Mouse (Mus musculus) embryonic stem cell, embryonic (primary cell): ENCODE measurements around the gene Plcd1.

Experiments used
- CTCF ChIA-PET, 4 experiments: fragments of 300-600 bp in 2 of 4; fragments of 350-600 bp in 2 of 4; sonication (Branson Sonifier 250); formaldehyde crosslinking; loops; one replicate each; lab custom pipeline; 2022; ENCODE audit warnings: inconsistent platforms in 2 of 4; lab: Charles Lee
- POLR2A ChIA-PET, 4 experiments: fragments of 300-600 bp in 2 of 4; fragments of 350-600 bp in 2 of 4; sonication (Branson Sonifier 250); formaldehyde crosslinking; loops; one replicate each; lab custom pipeline; 2022; ENCODE audit warnings: antibody characterized with exemption in 4 of 4, inconsistent platforms in 1 of 4; lab: Charles Lee

The Plcd1 gene

GRCm38 (mm10) chr9:119100177-119100898 is 7.0 kb upstream of the Plcd1 start:
- ChIA-PET CTCF (interaction anchor here in 1 of 4 experiments (0.9 kb wide), 1 partner anchor 185 kb away, joined by 3 read pairs; no protein-coding TSS in a partner anchor), POLR2A (interaction anchor here in 1 of 4 experiments (0.6 to 0.7 kb wide), 2 partner anchors 17 to 220 kb away, joined by 3 to 4 read pairs; no protein-coding TSS in a partner anchor)

GRCm38 (mm10) chr9:119094462-119095109 is 1.3 kb upstream of the Plcd1 start:
- POLR2A ChIA-PET, result interaction anchor here in 2 of 4 experiments (0.5 to 2.5 kb wide), 3 partner anchors 12 to 345 kb away, joined by 3 to 14 read pairs (median 4); no protein-coding TSS in a partner anchor
- CTCF ChIA-PET, result interaction anchor here in 1 of 4 experiments (1.2 kb wide), 1 partner anchor 174 kb away, joined by 3 read pairs; no protein-coding TSS in a partner anchor

GRCm38 (mm10) chr9:119092473-119093418 is 556 bp downstream of the Plcd1 start:
- ChIA-PET POLR2A (interaction anchor here in 3 of 4 experiments (0.6 to 2.5 kb wide), 12 partner anchors 9 to 919 kb away, joined by 3 to 14 read pairs (median 4); partner anchors contain the start of genes Dlec1 (in 1 of the 3) and Myd88 (in 1 of the 3)), CTCF (interaction anchor here in 3 of 4 experiments (1.0 to 2.2 kb wide), 4 partner anchors 9 to 172 kb away, joined by 3 to 6 read pairs (median 4); partner anchors contain the start of gene Dlec1 (in 2 of the 3))

- ChIA-PET POLR2A (interaction anchor here in 3 of 4 experiments (0.7 to 2.1 kb wide), 5 partner anchors 10 to 711 kb away, joined by 3 to 10 read pairs (median 3); partner anchors contain the start of gene Myd88 (in 1 of the 3)), CTCF (interaction anchor here in 3 of 4 experiments (1.0 to 2.2 kb wide), 4 partner anchors 10 to 171 kb away, joined by 3 to 6 read pairs (median 4); partner anchors contain the start of gene Dlec1 (in 2 of the 3))
Observed at GRCm38 (mm10) chr9:119091581-119092310, 1.6 kb downstream of the Plcd1 start.

GRCm38 (mm10) chr9:119090462-119090861 is 2.8 kb downstream of the Plcd1 start:
- CTCF ChIA-PET, result interaction anchor here in 2 of 4 experiments (0.6 to 1.5 kb wide), 3 partner anchors 17 to 261 kb away, joined by 3 to 4 read pairs (median 4); no protein-coding TSS in a partner anchor
- POLR2A ChIA-PET, result interaction anchor here in 1 of 4 experiments (1.5 kb wide), 1 partner anchor 11 kb away, joined by 3 read pairs; no protein-coding TSS in a partner anchor

- POLR2A ChIA-PET, result interaction anchor here in 1 of 4 experiments (1.5 kb wide), 1 partner anchor 9 kb away, joined by 3 read pairs; no protein-coding TSS in a partner anchor
- CTCF ChIA-PET, result no interaction called here
Observed at GRCm38 (mm10) chr9:119089437-119089836, 3.9 kb downstream of the Plcd1 start.

GRCm38 (mm10) chr9:119088148-119088801 is 5.0 kb downstream of the Plcd1 start:
- CTCF ChIA-PET, result interaction anchor here in 3 of 4 experiments (0.5 to 2.3 kb wide), 8 partner anchors 14 to 738 kb away, joined by 3 to 9 read pairs (median 3); partner anchors contain the start of gene Dlec1 (in 2 of the 3)
- POLR2A ChIA-PET, result interaction anchor here in 2 of 4 experiments (0.6 to 1.7 kb wide), 9 partner anchors 8 to 1039 kb away, joined by 3 to 7 read pairs (median 3); partner anchors contain the start of genes Dlec1 (in 2 of the 2) and Rpsa (in 1 of the 2)

GRCm38 (mm10) chr9:119087309-119087708 is 6.0 kb downstream of the Plcd1 start:
- CTCF ChIA-PET, result interaction anchor here in 2 of 4 experiments (0.5 to 2.3 kb wide), 3 partner anchors 15 to 1008 kb away, joined by 3 to 7 read pairs (median 3); partner anchors contain the start of gene Dlec1 (in 1 of the 2)

GRCm38 (mm10) chr9:119086451-119086850 is 6.9 kb downstream of the Plcd1 start:
- ChIA-PET CTCF (interaction anchor here in 1 of 4 experiments (2.3 kb wide), 1 partner anchor 166 kb away, joined by 7 read pairs; no protein-coding TSS in a partner anchor), POLR2A (interaction anchor here in 2 of 4 experiments (0.6 to 2.8 kb wide), 4 partner anchors 10 to 336 kb away, joined by 3 to 8 read pairs (median 6); partner anchors contain the start of gene Dlec1 (in 2 of the 2))

More at GRCm38 (mm10) chr9:119087309-119087708, 6.0 kb downstream of the Plcd1 start:
- POLR2A ChIA-PET, result interaction anchor here in 2 of 4 experiments (0.7 to 2.8 kb wide), 9 partner anchors 9 to 236 kb away, joined by 3 to 8 read pairs (median 5); partner anchors contain the start of gene Dlec1 (in 2 of the 2)

GRCm38 (mm10) chr9:119083966-119084365 is 9.3 kb downstream of the Plcd1 start:
- CTCF ChIA-PET, result interaction anchor here in 1 of 4 experiments (0.6 kb wide), 1 partner anchor 257 kb away, joined by 3 read pairs; no protein-coding TSS in a partner anchor
- POLR2A ChIA-PET, result interaction anchor here in 3 of 4 experiments (0.6 to 2.9 kb wide), 15 partner anchors 9 to 547 kb away, joined by 3 to 14 read pairs (median 4); partner anchors contain the start of genes Plcd1 (in 2 of the 3), Ctdspl (in 1 of the 3) and Oxsr1 (in 1 of the 3)

- POLR2A ChIA-PET, result interaction anchor here in 3 of 4 experiments (0.6 to 2.9 kb wide), 25 partner anchors 8 to 899 kb away, joined by 3 to 14 read pairs (median 4); partner anchors contain the start of genes Oxsr1 (in 2 of the 3), Plcd1 (in 2 of the 3) and Dlec1 (in 1 of the 3)
- CTCF ChIA-PET, result interaction anchor here in 2 of 4 experiments (0.6 to 1.6 kb wide), 5 partner anchors 19 to 552 kb away, joined by 3 to 4 read pairs (median 4); no protein-coding TSS in a partner anchor
Observed at GRCm38 (mm10) chr9:119082656-119083430, 10.5 kb downstream of the Plcd1 start.

- POLR2A ChIA-PET, result interaction anchor here in 3 of 4 experiments (0.6 to 2.7 kb wide), 17 partner anchors 9 to 475 kb away, joined by 3 to 14 read pairs (median 4); partner anchors contain the start of genes Dlec1 (in 2 of the 3), Plcd1 (in 2 of the 3) and Oxsr1 (in 1 of the 3)
- CTCF ChIA-PET, result interaction anchor here in 2 of 4 experiments (0.6 to 1.6 kb wide), 2 partner anchors 161 to 831 kb away, joined by 3 to 4 read pairs; no protein-coding TSS in a partner anchor
Observed at GRCm38 (mm10) chr9:119082039-119082438, 11.3 kb downstream of the Plcd1 start.

- POLR2A ChIA-PET, result interaction anchor here in 1 of 4 experiments (0.9 to 1.6 kb wide), 2 partner anchors 8 to 10 kb away, joined by 3 to 4 read pairs; no protein-coding TSS in a partner anchor
Observed at GRCm38 (mm10) chr9:119080040-119080675, 13.1 kb downstream of the Plcd1 start.

More at GRCm38 (mm10) chr9:119080040-119080675, 13.1 kb downstream of the Plcd1 start:
- CTCF ChIA-PET, result interaction anchor here in 2 of 4 experiments (0.6 to 0.7 kb wide), 2 partner anchors 54 to 346 kb away, joined by 3 read pairs; no protein-coding TSS in a partner anchor
